Mouse (Mus musculus): ENCODE measurements around the gene Csnk2b.

The Csnk2b gene

DNA sequence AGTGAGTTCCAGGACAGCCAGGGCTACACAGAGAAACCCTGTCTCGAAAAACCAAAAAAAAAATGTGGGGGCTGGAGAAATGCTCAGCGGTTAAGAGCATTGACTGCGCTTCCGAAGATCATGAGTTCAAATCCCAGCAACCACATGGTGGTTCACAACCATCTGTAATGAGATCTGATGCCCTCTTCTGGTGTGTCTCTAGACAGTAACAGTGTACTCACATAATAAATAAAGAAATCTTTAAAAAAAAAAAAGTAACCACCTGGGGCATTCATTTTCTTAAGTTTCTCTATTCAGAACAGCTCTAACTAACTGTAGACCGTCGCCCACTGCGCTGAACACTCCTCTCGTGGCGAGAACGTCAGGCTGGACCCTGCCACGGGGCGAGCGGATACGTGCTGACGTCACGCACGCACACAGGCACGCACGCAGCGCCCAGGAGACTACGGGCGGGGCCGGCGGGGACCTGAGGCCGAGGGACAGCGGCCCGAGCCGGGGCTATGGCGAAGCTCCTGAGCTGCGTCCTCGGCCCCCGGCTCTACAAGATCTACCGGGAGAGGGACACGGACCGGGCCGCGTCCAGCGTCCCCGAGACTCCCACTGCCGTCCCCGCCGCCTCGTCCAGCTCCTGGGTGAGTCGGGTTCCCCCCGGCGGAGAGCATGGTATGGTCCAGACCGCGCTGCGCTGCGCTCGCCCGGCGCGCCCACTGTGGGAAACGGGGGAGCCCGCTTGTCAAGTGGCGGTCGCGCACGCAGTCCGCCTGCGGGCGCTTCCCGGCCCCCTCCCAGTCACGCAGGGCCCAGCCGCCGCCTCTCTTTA is 32.8 kb downstream of the Csnk2b start, which contains the start of gene Abhd16a:
TSS of gene Abhd16a (plus strand) at position 439 of the 820 bp plus-strand sequence.
- in situ Hi-C loops (cut with MboI): no loop called here

DNA sequence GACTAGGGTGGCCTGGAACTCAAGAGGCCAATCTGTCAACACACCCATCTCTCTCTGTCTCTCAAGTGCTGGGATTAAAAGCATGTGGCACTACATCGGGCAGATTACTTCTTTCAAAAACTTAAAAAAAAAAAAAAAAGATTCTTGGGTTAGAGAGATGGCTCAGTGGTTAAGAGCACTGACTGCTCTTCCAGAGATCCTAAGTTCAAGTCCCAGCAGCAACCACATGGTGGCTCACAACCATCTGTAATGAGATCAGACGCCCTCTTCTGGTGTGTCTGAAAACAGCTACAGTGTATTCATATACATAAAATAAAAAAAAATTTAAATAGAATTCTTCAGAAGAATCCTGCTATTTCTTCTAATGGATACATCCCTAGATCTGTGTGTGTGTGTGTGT is 33.7 kb downstream of the Csnk2b start:
- in situ Hi-C loops (cut with MboI): no loop called here

DNA sequence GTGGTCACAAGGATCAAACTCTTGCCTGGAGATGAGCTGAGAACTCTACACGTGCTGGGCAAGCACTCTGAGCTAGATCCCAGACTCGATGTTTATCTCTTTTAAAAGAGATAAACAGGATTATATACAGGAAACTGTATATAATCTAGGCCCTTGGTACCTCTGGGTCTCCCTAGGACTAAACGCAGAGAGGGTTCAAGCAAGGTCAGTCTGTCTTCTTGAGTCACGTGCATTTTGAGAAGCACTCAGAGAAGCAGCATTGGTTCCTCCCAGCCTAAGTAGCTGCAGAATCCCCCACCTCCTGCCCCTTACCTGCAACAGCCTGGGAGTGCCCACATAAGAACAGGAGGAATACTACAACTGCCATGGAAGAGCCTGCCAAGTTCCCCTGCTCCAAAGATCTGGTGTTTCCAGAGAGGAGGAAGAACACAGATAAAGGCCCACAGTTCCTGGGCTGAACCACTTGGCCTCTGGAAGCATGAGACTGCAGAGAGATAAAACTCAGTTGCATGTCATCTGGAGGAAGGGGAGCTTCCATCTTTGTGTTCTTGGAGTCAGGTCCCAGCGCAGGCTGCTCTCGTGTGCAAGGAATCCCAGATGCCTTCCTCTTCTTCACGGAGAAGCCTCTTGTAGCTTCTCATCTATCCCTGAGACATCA is 36.5 kb downstream of the Csnk2b start, which contains the start of gene Ly6g6f:
TSS of gene Ly6g6f (minus strand) at position 403 of the 658 bp plus-strand sequence.
- in situ Hi-C loops (cut with MboI): no loop called here

DNA sequence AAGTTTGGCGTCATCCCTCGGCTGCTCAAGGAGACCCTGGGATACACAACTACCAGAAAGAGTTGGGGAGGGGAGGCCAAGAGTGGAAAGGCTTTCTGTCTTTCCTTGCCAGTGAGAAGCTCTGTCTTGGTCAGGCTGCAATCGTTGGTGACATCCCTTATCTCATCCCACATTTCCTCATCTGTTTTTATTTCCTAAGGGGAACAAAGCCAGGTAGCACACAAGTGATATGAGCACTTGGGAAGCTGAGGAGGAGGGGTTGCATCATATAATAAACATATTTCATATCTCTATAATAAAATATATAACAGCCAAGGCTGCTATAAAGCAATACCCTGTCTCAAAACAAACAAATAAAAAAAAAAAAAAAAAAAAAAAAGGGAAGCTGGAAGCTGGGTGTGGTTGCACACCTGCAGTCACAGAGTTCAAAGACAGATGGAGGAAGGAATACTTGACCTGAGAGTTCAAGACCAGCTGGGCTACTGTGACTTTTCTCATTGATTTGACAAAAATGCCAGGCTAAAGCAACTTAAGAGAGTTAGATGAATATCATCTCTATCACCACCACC is 37.8 kb downstream of the Csnk2b start:
- in situ Hi-C loops (cut with MboI): no loop called here

DNA sequence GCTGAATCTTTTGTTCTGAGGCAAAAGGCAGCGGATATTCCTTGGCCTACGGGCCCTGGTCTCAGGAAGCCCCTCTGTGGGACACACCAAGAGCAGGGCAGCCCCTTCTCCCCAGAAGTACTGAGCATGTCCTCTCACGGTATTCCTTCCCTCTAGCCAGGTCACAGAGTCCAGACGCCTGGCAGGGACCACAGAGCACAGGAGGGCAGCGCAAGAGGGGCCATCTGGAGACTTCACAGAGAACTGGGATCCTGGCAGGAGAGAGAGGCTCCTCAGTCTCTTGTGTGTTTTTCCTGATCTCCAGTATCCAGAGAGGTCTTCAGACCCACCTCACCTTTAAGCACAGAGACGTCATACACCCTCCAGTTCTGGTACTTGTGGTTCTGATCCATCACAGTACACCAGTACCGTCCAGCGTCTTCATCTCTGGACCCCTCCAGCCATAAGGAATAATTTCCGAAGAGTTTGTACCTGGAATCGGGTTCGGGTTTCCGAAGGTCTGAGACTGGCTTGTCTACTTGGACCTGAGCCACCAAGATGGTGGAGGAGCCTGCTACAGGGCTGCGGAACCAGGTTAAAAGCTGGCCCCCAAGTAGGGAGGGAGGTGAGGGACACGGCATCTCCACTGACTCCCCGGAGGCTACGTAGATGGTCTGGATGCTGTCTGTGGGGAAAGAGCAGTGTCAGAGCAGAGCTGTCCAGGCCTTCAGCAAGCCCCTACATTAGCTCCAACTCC is 38.8 kb downstream of the Csnk2b start:
- in situ Hi-C loops (cut with MboI): no loop called here

DNA sequence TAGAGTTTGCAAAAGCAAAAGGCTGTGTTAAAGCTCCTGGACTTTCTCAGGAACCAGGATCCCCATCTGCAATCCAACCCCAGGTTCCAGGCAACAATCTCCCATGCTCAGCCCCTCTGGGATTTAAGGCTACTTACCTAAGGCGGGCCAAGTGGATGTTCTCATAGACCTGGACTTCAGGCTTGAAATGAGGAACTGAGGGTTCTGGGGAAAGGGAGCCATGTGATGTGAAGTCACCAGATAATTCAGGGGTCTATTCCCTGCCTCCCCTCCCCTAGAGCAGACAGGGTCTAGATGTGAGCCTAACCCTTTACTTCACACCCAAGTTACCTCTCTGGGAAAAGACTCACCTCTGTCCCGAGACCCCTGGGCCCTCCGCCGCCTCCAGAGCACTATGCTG is 41.1 kb downstream of the Csnk2b start:
- in situ Hi-C loops (cut with MboI): no loop called here

DNA sequence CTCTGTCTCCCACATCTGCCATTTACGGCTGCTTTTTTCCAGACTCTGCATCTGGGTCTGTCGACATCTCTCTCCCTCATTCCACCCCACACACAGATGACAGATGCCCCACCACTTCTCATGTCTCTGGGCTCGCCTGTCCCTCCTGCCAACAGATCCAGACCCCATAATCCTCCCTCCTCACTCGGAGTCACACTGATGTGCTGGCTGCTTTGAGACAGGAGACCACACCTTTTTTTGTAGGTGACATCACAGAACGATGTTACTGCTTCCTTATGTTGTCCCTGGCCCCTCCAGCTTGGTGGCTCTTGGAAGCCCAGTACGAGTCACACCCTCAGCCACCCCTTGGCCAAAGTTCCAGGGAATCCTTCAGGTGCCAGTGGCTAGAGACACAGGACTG is 41.6 kb downstream of the Csnk2b start:
- in situ Hi-C loops (cut with MboI): no loop called here

DNA sequence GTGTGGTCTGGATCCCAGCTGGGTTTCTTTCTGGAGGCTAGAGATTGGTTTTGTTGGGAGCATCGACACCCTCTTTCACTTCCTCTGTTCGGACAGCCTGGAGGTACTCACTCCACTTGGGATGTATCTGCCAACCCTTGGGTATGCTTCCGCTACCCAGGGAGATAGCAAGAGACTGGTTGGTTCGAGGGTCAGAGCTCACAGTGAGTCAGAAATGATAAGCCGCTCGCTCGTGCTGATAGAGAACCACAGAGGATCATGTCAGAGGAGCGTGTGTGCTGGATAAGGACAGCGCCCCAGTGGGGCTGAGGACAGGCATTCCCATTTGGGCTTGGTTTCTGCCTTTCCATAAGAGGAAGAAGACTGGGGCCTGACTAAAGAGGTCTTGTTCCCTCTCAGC is 42.1 kb downstream of the Csnk2b start:
- in situ Hi-C loops (cut with MboI): no loop called here

DNA sequence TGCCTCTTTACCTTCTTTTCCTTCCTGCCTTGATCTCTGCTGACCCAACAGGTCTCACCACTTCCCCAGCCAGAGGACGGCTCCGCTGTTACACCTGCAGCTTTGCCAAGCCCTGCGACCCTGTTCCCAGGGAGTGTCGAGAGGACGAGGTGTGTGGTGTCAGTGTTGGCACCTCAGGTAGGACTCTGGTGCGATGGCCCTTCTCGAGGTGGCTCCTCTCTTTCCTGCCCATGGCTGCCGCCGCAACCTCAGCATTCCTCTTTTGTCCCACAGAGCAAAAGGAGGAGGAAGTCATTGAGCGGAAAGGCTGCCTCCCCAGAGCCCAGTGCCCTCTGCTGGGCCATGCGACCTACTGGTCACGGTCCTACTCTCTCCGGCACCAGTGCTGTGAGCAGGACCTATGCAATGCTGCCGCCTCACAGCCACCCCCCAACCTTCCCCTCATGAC is 44.0 kb downstream of the Csnk2b start, which contains the start of gene Ly6g6d:
TSS of gene Ly6g6d (minus strand) at position 280 of the 448 bp plus-strand sequence.
- in situ Hi-C loops (cut with MboI): no loop called here

DNA sequence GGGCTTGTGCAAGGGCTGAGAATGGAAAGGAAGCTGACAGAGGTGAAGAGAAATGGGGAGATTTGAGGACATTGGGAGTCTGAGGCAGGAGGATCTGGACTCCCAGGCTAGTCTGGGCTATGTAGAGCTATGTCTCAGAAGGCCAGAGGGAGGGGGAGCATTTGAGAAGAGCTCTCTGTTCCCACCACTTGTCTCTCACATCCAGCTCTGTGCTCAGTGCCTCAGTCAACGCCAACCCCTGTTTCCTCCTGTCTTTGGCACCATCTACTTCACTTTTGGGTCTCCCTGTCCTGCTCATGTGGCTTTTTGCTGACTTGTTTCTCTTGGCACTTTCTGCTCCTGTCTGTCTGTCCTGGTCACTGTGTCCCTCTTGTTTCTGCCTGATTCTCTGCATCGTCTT is 44.6 kb downstream of the Csnk2b start:
- in situ Hi-C loops (cut with MboI): no loop called here

DNA sequence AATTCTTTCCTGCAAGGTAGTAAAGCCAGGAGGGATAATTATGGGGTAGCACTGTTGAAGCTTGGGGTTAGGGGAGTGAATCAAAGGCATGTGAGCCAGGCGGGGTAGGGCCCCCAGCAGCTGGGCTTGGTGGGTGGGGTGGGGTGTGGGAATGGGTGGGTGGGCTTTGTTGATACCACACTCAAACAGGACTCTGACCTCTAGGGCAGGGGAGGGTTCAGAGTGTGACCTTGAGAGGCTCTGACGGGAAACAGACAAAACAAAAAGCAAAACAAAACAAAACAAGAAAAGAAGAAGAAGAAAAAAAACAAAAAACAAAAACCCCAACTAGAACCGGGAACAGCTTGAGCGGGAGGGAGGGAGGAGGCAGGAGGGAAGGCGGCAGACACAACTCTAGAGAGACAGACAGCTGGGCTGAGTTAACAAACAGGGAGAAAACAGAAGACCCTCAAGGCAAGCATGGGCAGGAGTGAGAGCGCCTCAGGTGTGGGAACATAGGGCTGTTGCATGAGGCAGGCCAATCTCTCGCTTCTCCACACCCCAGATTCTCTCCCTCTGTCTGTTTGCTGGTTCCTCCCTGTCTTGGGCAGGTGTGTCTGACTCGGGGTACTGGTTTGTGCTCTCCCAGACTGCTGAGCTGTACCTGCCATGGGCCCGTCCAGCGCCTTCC is 45.2 kb downstream of the Csnk2b start, which contains the start of gene Ly6g6e:
TSS of gene Ly6g6e (plus strand) at position 396 of the 670 bp plus-strand sequence.
- in situ Hi-C loops (cut with MboI): no loop called here

DNA sequence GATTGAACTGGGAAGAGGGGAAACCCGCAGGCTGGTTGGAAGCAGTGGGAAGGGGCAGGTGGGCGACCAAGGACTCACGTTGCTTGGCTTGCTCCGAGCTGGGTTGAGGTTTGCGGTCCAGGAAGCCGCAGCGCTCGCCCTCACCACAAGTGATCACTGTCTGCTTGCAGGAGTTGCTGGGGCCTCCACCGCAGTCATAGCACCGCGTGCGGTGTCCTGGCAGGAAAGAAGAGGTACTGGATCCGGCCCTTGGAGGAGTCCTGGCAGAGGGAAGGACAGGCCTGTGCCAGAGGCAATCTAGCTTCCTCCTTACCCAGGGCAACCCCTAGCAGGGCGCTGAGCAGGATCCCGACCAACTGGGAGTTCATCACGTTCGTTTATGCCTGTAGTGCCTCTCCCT is 47.8 kb downstream of the Csnk2b start:
- in situ Hi-C loops (cut with MboI): no loop called here

DNA sequence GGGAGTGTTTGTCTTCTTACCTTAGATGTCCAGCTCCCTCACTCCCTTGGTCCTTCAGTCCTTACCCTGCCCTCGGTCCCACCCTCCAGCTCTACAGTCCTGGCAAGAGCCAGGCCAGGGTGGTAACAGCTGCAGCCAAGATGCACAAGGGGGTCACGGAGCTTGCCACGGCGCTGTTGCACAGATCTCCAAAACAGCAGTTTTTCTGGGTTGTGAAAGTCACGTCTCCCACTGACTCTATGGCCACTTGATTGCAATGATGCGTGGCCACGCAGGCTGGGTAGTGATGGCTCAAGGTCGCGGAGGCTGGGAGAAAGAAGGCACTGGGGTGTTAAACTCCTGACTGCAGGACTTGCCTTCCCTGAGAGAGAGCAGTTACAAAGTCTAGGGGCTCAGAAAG is 50.4 kb downstream of the Csnk2b start:
- in situ Hi-C loops (cut with MboI): no loop called here

DNA sequence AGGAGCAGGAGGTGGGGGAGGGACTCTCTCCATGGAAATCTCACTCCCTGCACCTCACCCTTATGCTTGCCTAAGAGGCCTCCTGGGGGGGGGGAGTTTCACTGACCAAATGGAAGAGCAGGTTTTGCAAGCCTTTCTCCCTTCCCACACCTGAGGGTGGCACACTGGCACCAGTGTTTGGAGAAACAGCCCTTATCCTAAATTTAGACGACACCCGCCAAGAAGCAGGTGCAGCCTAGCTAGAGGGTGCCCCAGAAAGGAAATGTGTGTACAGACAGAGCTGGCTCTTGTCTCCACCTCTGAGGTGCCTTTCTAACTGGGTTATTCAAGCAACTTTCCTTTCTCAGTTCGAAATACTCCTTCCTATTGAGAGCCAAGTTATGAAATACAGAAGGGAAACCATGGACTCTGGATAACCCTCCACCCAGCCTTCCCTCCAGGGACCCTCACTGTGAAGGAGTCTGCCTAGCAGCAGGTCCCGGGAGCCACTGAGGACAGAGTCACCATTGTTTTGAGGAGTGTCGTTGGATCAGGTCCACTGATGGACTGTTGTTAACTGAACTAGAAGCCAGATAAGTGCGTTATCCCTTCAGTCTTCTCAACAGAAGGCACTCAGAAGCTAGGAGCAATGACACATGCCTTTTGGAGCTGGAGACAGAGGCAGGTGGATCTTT is 51.2 kb downstream of the Csnk2b start:
- in situ Hi-C loops (cut with MboI): no loop called here

DNA sequence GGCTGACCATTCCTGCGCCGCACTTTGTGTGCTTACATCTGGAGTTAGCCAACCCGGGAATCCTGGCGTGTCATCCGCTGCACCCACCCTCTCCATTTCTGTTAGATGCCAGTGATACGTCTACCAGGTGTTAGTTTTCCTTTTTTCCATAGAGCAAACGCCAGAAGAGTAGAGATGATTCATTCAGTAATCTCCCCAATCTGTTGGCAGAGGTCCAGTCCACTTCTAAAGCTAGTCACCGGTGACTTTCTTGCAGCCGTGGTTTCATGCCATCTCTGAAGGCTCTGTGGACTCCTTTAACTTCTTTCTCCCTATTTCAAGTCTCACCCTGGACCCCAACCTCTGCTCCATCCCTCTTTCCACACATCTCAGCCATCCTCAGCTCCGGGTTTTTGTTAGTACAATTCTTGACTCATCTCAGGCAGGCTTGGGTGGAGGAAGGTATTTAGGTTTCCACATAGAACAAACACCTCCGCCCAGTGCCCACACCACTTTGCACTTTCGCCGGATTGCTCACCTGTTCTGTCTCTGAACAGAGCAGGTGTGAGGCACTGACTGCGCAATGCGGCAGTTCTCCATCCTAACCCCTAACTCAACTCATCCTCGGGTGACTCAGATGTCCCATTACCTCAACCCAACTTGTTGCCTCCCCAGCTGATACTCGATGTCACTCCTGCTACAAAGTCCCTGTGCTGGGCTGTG is 53.5 kb downstream of the Csnk2b start:
- in situ Hi-C loops (cut with MboI): no loop called here

Measured in mature B cell (primary cell).